Mouse (Mus musculus) neural tube, embryonic 11.5 days (tissue): ENCODE measurements around the gene Hyou1. TPM values are rescaled to one million over a fixed set of nuclear protein-coding genes. Genes with fewer than 3 reads are reported as not detected.
"Not testable (repeated sequence)": the region's sequence is repeated elsewhere in the genome, so short reads cannot be mapped to it uniquely, and the experiment has no call there.

Experiments used
- ATAC-seq: fragments of 200-750 bp; cut with Nextera tagmentation; 2 replicates; pipeline ENCODE4 v1.8.0; 2017; ENCODE audit warnings: moderate number of reproducible peaks, mild to moderate bottlenecking, moderate TSS enrichment, moderate library complexity; ENCODE audit not compliant: insufficient read depth, low FRiP score, low TSS enrichment
- DNase-seq: peaks from one replicate; pipeline ENCODE4 v3.0.0-alpha.2; 2015; ENCODE audit warnings: low spot score
- H3K27ac ChIP-seq: fragments of 300-500 bp; sonication (generic); 2 replicates; pipeline ENCODE4 v1.5.1; 2014; ENCODE audit warnings: low read depth, mild to moderate bottlenecking, low read length
- H3K27me3 ChIP-seq: fragments of 300-500 bp; sonication (generic); 2 replicates; pipeline ENCODE4 v1.6.1; 2014; ENCODE audit warnings: mild to moderate bottlenecking, low read length, mixed read lengths; ENCODE audit not compliant: control insufficient read depth, insufficient read depth
- H3K36me3 ChIP-seq: fragments of 300-500 bp; sonication (generic); 2 replicates; pipeline ENCODE4 v1.6.1; 2014; ENCODE audit warnings: mild to moderate bottlenecking, low read length, moderate library complexity, mixed read lengths; ENCODE audit not compliant: control insufficient read depth, insufficient read depth
- H3K4me1 ChIP-seq: fragments of 300-500 bp; sonication (generic); 2 replicates; pipeline ENCODE4 v1.6.1; 2014; ENCODE audit warnings: low read length, mixed read lengths; ENCODE audit not compliant: control insufficient read depth, insufficient read depth
- H3K4me2 ChIP-seq: fragments of 300-500 bp; sonication (generic); 2 replicates; pipeline ENCODE4 v1.6.1; 2014; ENCODE audit warnings: low read depth, mild to moderate bottlenecking, moderate library complexity
- H3K4me3 ChIP-seq: fragments of 300-500 bp; sonication (generic); 2 replicates; pipeline ENCODE4 v1.5.1; 2014; ENCODE audit warnings: low read depth, low read length
- H3K9ac ChIP-seq: fragments of 300-500 bp; sonication (generic); 2 replicates; pipeline ENCODE4 v1.6.1; 2014; ENCODE audit warnings: mild to moderate bottlenecking, low read length
- H3K9me3 ChIP-seq: fragments of 300-500 bp; sonication (generic); 2 replicates; pipeline ENCODE4 v1.6.1; 2016; ENCODE audit warnings: low read length; ENCODE audit not compliant: control insufficient read depth
- WGBS: fragments of 180-500 bp; shearing (Covaris S2); extraction: QIAGEN DNeasy Blood & Tissue Kit; methylation state at CpG from one replicate; pipeline ENCODE4 v1.1.7; 2014; 5-methylcytosine and 5-hydroxymethylcytosine counted together
- polyA plus RNA-seq: library from polyadenylated mRNA; unstranded; fragments of >200 nt; fragmentation: Nextera tagmentation; extraction: Ambion mirVana; gene quantifications from 2 replicates; pipeline ENCODE4 v1.2.1, GENCODE M21; 2014

Hyou1 gene
- polyA plus RNA-seq, 1 experiment from 2014 or later, result 38.8 TPM

- H3K4me3 ChIP-seq, result no peak overlapping the region
- no peak for DNase-seq
- H3K36me3 ChIP-seq, result peaks cover 12% of the 10 kb centered on the region
- no peaks in the 10 kb centered on the region for H3K9me3 ChIP-seq
- WGBS, result 93% methylated on average over 9 of the region's 9 CpGs
- H3K27ac ChIP-seq, result no peak overlapping the region
- no peak for ATAC-seq
- no peak overlapping the region for H3K9ac ChIP-seq
- peaks cover 4% of the 10 kb centered on the region; the same call in 1 of the 2 replicates for H3K4me1 ChIP-seq
- no peak overlapping the region for H3K4me2 ChIP-seq
- no peaks in the 10 kb centered on the region for H3K27me3 ChIP-seq
Observed at GRCm38 (mm10) chr9:44347166-44347565, 32.1 kb upstream of the Hyou1 start.

- WGBS, result 88% methylated on average over 4 of the region's 4 CpGs
- H3K4me2 ChIP-seq, result no peak overlapping the region
- no peak overlapping the region for H3K27ac ChIP-seq
- H3K9me3 ChIP-seq, result no peaks in the 10 kb centered on the region
- no peak for ATAC-seq
- no peaks in the 10 kb centered on the region for H3K27me3 ChIP-seq
- H3K36me3 ChIP-seq, result peaks cover 14% of the 10 kb centered on the region
- no peak for DNase-seq
- H3K9ac ChIP-seq, result no peak overlapping the region
- no peak overlapping the region for H3K4me3 ChIP-seq
- H3K4me1 ChIP-seq, result peaks cover 4% of the 10 kb centered on the region; the same call in 1 of the 2 replicates
Observed at GRCm38 (mm10) chr9:44347621-44348020, 31.7 kb upstream of the Hyou1 start.

- Histone ChIP-seq H3K9me3 (no peaks in the 10 kb centered on the region), H3K4me2 (no peak overlapping the region), H3K36me3 (peaks cover 14% of the 10 kb centered on the region), H3K4me1 (no peaks in the 10 kb centered on the region), H3K9ac (no peak overlapping the region), H3K27ac (no peak overlapping the region), H3K27me3 (no peaks in the 10 kb centered on the region), H3K4me3 (no peak overlapping the region)
- DNase-seq (no peak), ATAC-seq (no peak)
- 98% methylated on average over 4 of the region's 4 CpGs for WGBS
Observed at GRCm38 (mm10) chr9:44348546-44348945, 30.7 kb upstream of the Hyou1 start.

GRCm38 (mm10) chr9:44351396-44351795 lies 27.9 kb upstream of the Hyou1 start:
- Histone ChIP-seq H3K27ac (no peak overlapping the region), H3K4me2 (no peak overlapping the region), H3K36me3 (peaks cover 30% of the 10 kb centered on the region), H3K4me1 (no peaks in the 10 kb centered on the region), H3K9me3 (no peaks in the 10 kb centered on the region), H3K9ac (no peak overlapping the region), H3K27me3 (no peaks in the 10 kb centered on the region), H3K4me3 (no peak overlapping the region)
- DNase-seq (no peak), ATAC-seq (no peak)
- WGBS, result 93% methylated on average over 4 of the region's 4 CpGs

- H3K27me3 ChIP-seq, result no peaks in the 10 kb centered on the region
- ATAC-seq, result no peak
- no peaks in the 10 kb centered on the region for H3K9me3 ChIP-seq
- no peaks in the 10 kb centered on the region for H3K4me1 ChIP-seq
- no peak overlapping the region for H3K9ac ChIP-seq
- H3K27ac ChIP-seq, result no peak overlapping the region
- 92% methylated on average over 10 of the region's 10 CpGs for WGBS
- H3K36me3 ChIP-seq, result peaks cover 31% of the 10 kb centered on the region
- no peak overlapping the region for H3K4me3 ChIP-seq
- no peak for DNase-seq
- no peak overlapping the region for H3K4me2 ChIP-seq
Observed at GRCm38 (mm10) chr9:44352337-44352736, 27.0 kb upstream of the Hyou1 start.

GRCm38 (mm10) chr9:44353142-44353541 lies 26.1 kb upstream of the Hyou1 start:
- H3K36me3 ChIP-seq, result peaks cover 29% of the 10 kb centered on the region
- no peak overlapping the region for H3K4me2 ChIP-seq

GRCm38 (mm10) chr9:44357207-44357606 lies 22.1 kb upstream of the Hyou1 start:
- Histone ChIP-seq H3K4me1 (peaks cover 6% of the 10 kb centered on the region; the same call in 1 of the 2 replicates), H3K4me2 (no peak overlapping the region), H3K27ac (no peak overlapping the region), H3K36me3 (peaks cover 22% of the 10 kb centered on the region), H3K4me3 (no peak overlapping the region), H3K9ac (no peak overlapping the region), H3K9me3 (no peaks in the 10 kb centered on the region), H3K27me3 (no peaks in the 10 kb centered on the region)
- WGBS, result 77% methylated on average over 4 of the region's 4 CpGs
- ATAC-seq, result no peak
- DNase-seq, result no peak

More at GRCm38 (mm10) chr9:44353142-44353541, 26.1 kb upstream of the Hyou1 start:
- DNase-seq (no peak), ATAC-seq (no peak)
- H3K9me3 ChIP-seq, result no peaks in the 10 kb centered on the region
- no peaks in the 10 kb centered on the region for H3K4me1 ChIP-seq
- no peak overlapping the region for H3K27ac ChIP-seq
- H3K27me3 ChIP-seq, result no peaks in the 10 kb centered on the region
- 90% methylated on average over 6 of the region's 6 CpGs for WGBS
- no peak overlapping the region for H3K4me3 ChIP-seq
- no peak overlapping the region for H3K9ac ChIP-seq

- Histone ChIP-seq H3K4me1 (peaks cover 6% of the 10 kb centered on the region; the same call in 1 of the 2 replicates), H3K4me2 (peak within 1 kb of the TSS; percentile 60), H3K36me3 (peaks cover 3% of the 10 kb centered on the region), H3K27ac (peak within 1 kb of the TSS; percentile 53; the same call in 1 of the 2 replicates), H3K9ac (peak within 1 kb of the TSS; percentile 83), H3K27me3 (no peaks in the 10 kb centered on the region), H3K9me3 (no peaks in the 10 kb centered on the region), H3K4me3 (peak within 1 kb of the TSS; percentile 86)
- peak; percentile 96 for DNase-seq
- peak; percentile 80; the same call in 1 of the 2 replicates for ATAC-seq
- under 1% methylated on average over 44 of the region's 44 CpGs for WGBS
Observed at GRCm38 (mm10) chr9:44361190-44361917, 17.9 kb upstream of the Hyou1 start, which contains the start of gene Vps11. Gene Vps11 (minus strand): TSS chr9:44361670.

- not testable (repeated sequence) for DNase-seq, ATAC-seq, H3K27me3 ChIP-seq, H3K4me1 ChIP-seq, H3K9me3 ChIP-seq, H3K9ac ChIP-seq, H3K36me3 ChIP-seq
- peak overlapping the region; percentile 86 for H3K4me3 ChIP-seq
- peak overlapping the region; percentile 53; the same call in 1 of the 2 replicates for H3K27ac ChIP-seq
- WGBS, result 49% methylated on average over 4 of the region's 4 CpGs
- peak overlapping the region; percentile 60 for H3K4me2 ChIP-seq
Observed at GRCm38 (mm10) chr9:44361931-44362330, 17.4 kb upstream of the Hyou1 start.
